Mouse (Mus musculus) WW6 (cell line): ENCODE results near the gene Gm20219.
"Not testable (repeated sequence)": the region's sequence is repeated elsewhere in the genome, so short reads cannot be mapped to it uniquely, and the experiment has no call there.

ENCODE experiments used
- DNase-seq: peaks from one replicate; pipeline ENCODE4 v3.0.0-alpha.2; 2013; ENCODE audit warnings: low read depth, low spot score

Gm20219 gene

GRCm38 (mm10) chr17:56512310-56512709 lies 41.9 kb downstream of the Gm20219 start, which contains the start of gene Znrf4:
Znrf4 (minus strand) TSS chr17:56512431.
- DNase-seq, result no peak

GRCm38 (mm10) chr17:56511707-56512090 lies 42.5 kb downstream of the Gm20219 start:
- no peak for DNase-seq

GRCm38 (mm10) chr17:56510970-56511706 lies 43.0 kb downstream of the Gm20219 start:
- no peak for DNase-seq

GRCm38 (mm10) chr17:56510473-56510969 lies 43.7 kb downstream of the Gm20219 start:
- no peak for DNase-seq

- no peak for DNase-seq
These were observed 44.3 kb downstream of the Gm20219 start for GRCm38 (mm10) chr17:56509707-56510472.

- DNase-seq, result no peak
These were observed 45.1 kb downstream of the Gm20219 start for GRCm38 (mm10) chr17:56509021-56509640.

GRCm38 (mm10) chr17:56507161-56508068 lies 46.8 kb downstream of the Gm20219 start:
- peak; percentile 71 for DNase-seq

GRCm38 (mm10) chr17:56506417-56507065 lies 47.6 kb downstream of the Gm20219 start:
- no peak for DNase-seq

- no peak for DNase-seq
These were observed 48.8 kb downstream of the Gm20219 start for GRCm38 (mm10) chr17:56505401-56505800.

GRCm38 (mm10) chr17:56502526-56502925 lies 51.7 kb downstream of the Gm20219 start:
- DNase-seq, result no peak

- DNase-seq, result not testable (repeated sequence)
These were observed 52.4 kb downstream of the Gm20219 start for GRCm38 (mm10) chr17:56501635-56502400.
